Mouse (Mus musculus): ENCODE measurements around the gene Ccdc87.

The Ccdc87 gene

GRCm38 (mm10) chr19:4839149-4839548 is at the start of gene Ccdc87, which contains the start of gene Ccs:
Gene Ccdc87, plus strand, starts transcription at chr19:4839366.
Gene Ccs, minus strand, starts transcription at chr19:4839332.
- in situ Hi-C loops (cut with MboI, MseI), result no loop called here

- in situ Hi-C loops (cut with MboI, MseI), result loop anchor here (5.0 kb wide), 1 partner anchor 36 kb away; the partner anchor contains the start of gene Rbm4b
Measured at GRCm38 (mm10) chr19:4793281-4793830, 45.8 kb upstream of the Ccdc87 start.

GRCm38 (mm10) chr19:4793831-4794422 is 45.2 kb upstream of the Ccdc87 start, which contains the start of gene Rbm4:
Gene Rbm4, minus strand, starts transcription at chr19:4793901.
- in situ Hi-C loops (cut with MboI, MseI), result loop anchor here (5.0 kb wide), 1 partner anchor 37 kb away; the partner anchor contains the start of gene Rbm4b

- in situ Hi-C loops (cut with MboI, MseI), result no loop called here
Measured at GRCm38 (mm10) chr19:4795929-4796328, 43.2 kb upstream of the Ccdc87 start.

- in situ Hi-C loops (cut with MboI, MseI), result no loop called here
Measured at GRCm38 (mm10) chr19:4797846-4798245, 41.3 kb upstream of the Ccdc87 start.

- in situ Hi-C loops (cut with MboI, MseI), result no loop called here
Measured at GRCm38 (mm10) chr19:4799083-4799482, 40.1 kb upstream of the Ccdc87 start.

- in situ Hi-C loops (cut with MboI, MseI), result no loop called here
Measured at GRCm38 (mm10) chr19:4802691-4803091, 36.5 kb upstream of the Ccdc87 start.

- in situ Hi-C loops (cut with MboI, MseI), result no loop called here
Measured at GRCm38 (mm10) chr19:4803283-4803682, 35.9 kb upstream of the Ccdc87 start.

GRCm38 (mm10) chr19:4810309-4810708 is 28.9 kb upstream of the Ccdc87 start:
- in situ Hi-C loops (cut with MboI, MseI), result loop anchor here (10.0 kb wide), 1 partner anchor 284 kb away; the partner anchor contains the start of gene Cnih2

GRCm38 (mm10) chr19:4810746-4811062 is 28.5 kb upstream of the Ccdc87 start:
- in situ Hi-C loops (cut with MboI, MseI), result loop anchor here (10.0 kb wide), 1 partner anchor 284 kb away; the partner anchor contains the start of gene Cnih2

GRCm38 (mm10) chr19:4811063-4811908 is 27.9 kb upstream of the Ccdc87 start, which contains the start of the genes Gm21992 and Rbm14:
Gene Gm21992, minus strand, starts transcription at chr19:4811612.
Gene Rbm14, minus strand, starts transcription at chr19:4811634.
- in situ Hi-C loops (cut with MboI, MseI), result loop anchor here (10.0 kb wide), 1 partner anchor 284 kb away; the partner anchor contains the start of gene Cnih2

- in situ Hi-C loops (cut with MboI, MseI), result loop anchor here (10.0 kb wide), 1 partner anchor 283 kb away; the partner anchor contains the start of gene Cnih2
Measured at GRCm38 (mm10) chr19:4811909-4812242, 27.3 kb upstream of the Ccdc87 start.

GRCm38 (mm10) chr19:4812334-4812949 is 26.7 kb upstream of the Ccdc87 start:
- in situ Hi-C loops (cut with MboI, MseI), result loop anchor here (10.0 kb wide), 1 partner anchor 282 kb away; the partner anchor contains the start of gene Cnih2

GRCm38 (mm10) chr19:4813015-4813414 is 26.2 kb upstream of the Ccdc87 start:
- in situ Hi-C loops (cut with MboI, MseI), result loop anchor here (10.0 kb wide), 1 partner anchor 282 kb away; the partner anchor contains the start of gene Cnih2

GRCm38 (mm10) chr19:4817182-4817835 is 21.9 kb upstream of the Ccdc87 start:
- in situ Hi-C loops (cut with MboI, MseI), result loop anchor here (10.0 kb wide), 1 partner anchor 277 kb away; the partner anchor contains the start of gene Cnih2

GRCm38 (mm10) chr19:4820678-4821303 is 18.4 kb upstream of the Ccdc87 start:
- in situ Hi-C loops (cut with MboI, MseI), result loop anchor here (5.0 kb wide), 1 partner anchor 72 kb away; no protein-coding TSS in a partner anchor

- in situ Hi-C loops (cut with MboI, MseI), result no loop called here
Measured at GRCm38 (mm10) chr19:4828444-4829114, 10.6 kb upstream of the Ccdc87 start.

- in situ Hi-C loops (cut with MboI, MseI), result no loop called here
Measured at GRCm38 (mm10) chr19:4829156-4829555, 10.0 kb upstream of the Ccdc87 start.

GRCm38 (mm10) chr19:4833977-4834376 is 5.2 kb upstream of the Ccdc87 start:
- in situ Hi-C loops (cut with MboI, MseI), result no loop called here

- in situ Hi-C loops (cut with MboI, MseI), result no loop called here
Measured at GRCm38 (mm10) chr19:4836096-4836495, 3.1 kb upstream of the Ccdc87 start.
